Mouse (Mus musculus) hindbrain, embryonic 16.5 days (tissue): ENCODE data around the gene Atp1a4. TPM values are rescaled to one million over a fixed set of nuclear protein-coding genes. Genes with fewer than 3 reads are reported as not detected.

ENCODE experiments used
- ATAC-seq: fragments of 200-750 bp; cut with Nextera tagmentation; 2 replicates; pipeline ENCODE4 v1.8.0; 2017; ENCODE audit warnings: moderate TSS enrichment, moderate library complexity
- H3K27ac ChIP-seq: fragments of 300-500 bp; sonication (generic); 2 replicates; pipeline ENCODE4 v1.5.1; 2014; ENCODE audit warnings: low read depth, mild to moderate bottlenecking, control low read depth, low read length, moderate library complexity
- H3K27me3 ChIP-seq: fragments of 300-500 bp; sonication (generic); replicated peaks from 2 replicates; pipeline ENCODE4 v1.6.1; 2014; ENCODE audit warnings: low read length; ENCODE audit not compliant: control insufficient read depth, insufficient read depth
- H3K36me3 ChIP-seq: fragments of 300-500 bp; sonication (generic); 2 replicates; pipeline ENCODE4 v1.6.1; 2014; ENCODE audit warnings: mild to moderate bottlenecking, low read length, moderate library complexity, mixed read lengths; ENCODE audit not compliant: control insufficient read depth, insufficient read depth
- H3K4me1 ChIP-seq: fragments of 300-500 bp; sonication (generic); 2 replicates; pipeline ENCODE4 v1.6.1; 2014; ENCODE audit warnings: low read depth, low read length; ENCODE audit not compliant: control insufficient read depth, insufficient read depth
- H3K4me2 ChIP-seq: fragments of 300-500 bp; sonication (generic); 2 replicates; pipeline ENCODE4 v1.6.1; 2014; ENCODE audit warnings: mild to moderate bottlenecking, low read length, control low read depth, moderate library complexity
- H3K4me3 ChIP-seq: fragments of 300-500 bp; sonication (generic); 2 replicates; pipeline ENCODE4 v1.5.1; 2014; ENCODE audit warnings: mild to moderate bottlenecking, low read length, control low read depth, moderate library complexity
- H3K9ac ChIP-seq: fragments of 300-500 bp; sonication (generic); 2 replicates; pipeline ENCODE4 v1.6.1; 2014; ENCODE audit warnings: low read depth, mild to moderate bottlenecking, control low read depth, low read length, moderate library complexity
- H3K9me3 ChIP-seq: fragments of 300-500 bp; sonication (generic); 2 replicates; pipeline ENCODE4 v1.6.1; 2014; ENCODE audit warnings: mild to moderate bottlenecking, low read length, moderate library complexity; ENCODE audit not compliant: control insufficient read depth
- WGBS: fragments of 180-500 bp; shearing (Covaris S2); extraction: QIAGEN DNeasy Blood & Tissue Kit; methylation state at CpG from one replicate; pipeline ENCODE4 v1.1.7; 2014; 5-methylcytosine and 5-hydroxymethylcytosine counted together
- polyA plus RNA-seq: library from polyadenylated mRNA; unstranded; fragments of >200 nt; fragmentation: Nextera tagmentation; extraction: Ambion mirVana; gene quantifications from 2 replicates; pipeline ENCODE4 v1.2.1, GENCODE M21; 2015

Atp1a4 gene
- polyA plus RNA-seq, 1 experiment from 2014 or later: not detected

- Histone ChIP-seq H3K9ac (no peak overlapping the region), H3K4me1 (no peaks in the 10 kb centered on the region), H3K4me2 (no peak overlapping the region), H3K9me3 (no peaks in the 10 kb centered on the region), H3K36me3 (peaks cover 23% of the 10 kb centered on the region), H3K4me3 (no peak overlapping the region), H3K27me3 (no peaks in the 10 kb centered on the region), H3K27ac (no peak overlapping the region)
- WGBS: 95% methylated on average over 3 of the region's 3 CpGs
- ATAC-seq: no peak
Observed at GRCm38 (mm10) chr1:172181777-172182176, 76.4 kb downstream of the Atp1a4 start.

- peaks cover 17% of the 10 kb centered on the region for H3K36me3 ChIP-seq
- 63% methylated on average over 4 of the region's 4 CpGs for WGBS
Observed at GRCm38 (mm10) chr1:172180881-172181280, 77.3 kb downstream of the Atp1a4 start.

GRCm38 (mm10) chr1:172179102-172179501 is 79.1 kb downstream of the Atp1a4 start:
- peaks cover 26% of the 10 kb centered on the region for H3K36me3 ChIP-seq
- WGBS: 79% methylated on average over 7 of the region's 7 CpGs
- no peak overlapping the region for H3K4me3 ChIP-seq
- no peak for ATAC-seq
- no peak overlapping the region for H3K9ac ChIP-seq
- H3K4me2 ChIP-seq: no peak overlapping the region
- no peak overlapping the region for H3K27ac ChIP-seq
- H3K4me1 ChIP-seq: no peaks in the 10 kb centered on the region
- H3K9me3 ChIP-seq: no peaks in the 10 kb centered on the region
- no peaks in the 10 kb centered on the region for H3K27me3 ChIP-seq

More at GRCm38 (mm10) chr1:172180881-172181280, 77.3 kb downstream of the Atp1a4 start:
- H3K9ac ChIP-seq: no peak overlapping the region
- ATAC-seq: no peak
- no peaks in the 10 kb centered on the region for H3K27me3 ChIP-seq
- no peaks in the 10 kb centered on the region for H3K9me3 ChIP-seq
- H3K27ac ChIP-seq: no peak overlapping the region
- no peak overlapping the region for H3K4me2 ChIP-seq
- H3K4me3 ChIP-seq: no peak overlapping the region
- H3K4me1 ChIP-seq: no peaks in the 10 kb centered on the region

- Histone ChIP-seq H3K36me3 (peaks cover 30% of the 10 kb centered on the region), H3K4me1 (no peaks in the 10 kb centered on the region), H3K27me3 (no peaks in the 10 kb centered on the region), H3K4me2 (no peak overlapping the region), H3K9me3 (no peaks in the 10 kb centered on the region), H3K4me3 (no peak overlapping the region), H3K27ac (no peak overlapping the region), H3K9ac (no peak overlapping the region)
- 70% methylated on average over 7 of the region's 7 CpGs for WGBS
- ATAC-seq: no peak
Observed at GRCm38 (mm10) chr1:172177791-172178190, 80.4 kb downstream of the Atp1a4 start.

Other genes starting within 250 kb of the Atp1a4 start
- 39.9 and 50.1 TPM in 2 replicates for gene Vangl2, start 230.0 kb downstream of the Atp1a4 start, polyA plus RNA-seq
- 2.6 and 3.2 TPM in 2 replicates for gene Nhlh1, start 200.8 kb downstream of the Atp1a4 start, polyA plus RNA-seq
- 181 and 214 TPM in 2 replicates for gene Copa, start 175.9 kb downstream of the Atp1a4 start, polyA plus RNA-seq
- gene Ncstn, start 175.6 kb downstream of the Atp1a4 start, polyA plus RNA-seq: 110 and 121 TPM in 2 replicates
- gene Pex19, start 131.7 kb downstream of the Atp1a4 start, polyA plus RNA-seq: 169 and 173 TPM in 2 replicates
- 86.6 and 91.6 TPM in 2 replicates for gene Dcaf8, start 110.3 kb downstream of the Atp1a4 start, polyA plus RNA-seq
- 538 and 563 TPM in 2 replicates for gene Pea15a, start 51.6 kb downstream of the Atp1a4 start, polyA plus RNA-seq
- 1.5 and 5.5 TPM in 2 replicates for gene Casq1, start 38.5 kb downstream of the Atp1a4 start, polyA plus RNA-seq
- 84.7 and 88.3 TPM in 2 replicates for gene Igsf8, start 3.2 kb upstream of the Atp1a4 start, polyA plus RNA-seq
- gene Atp1a2, start 39.6 kb upstream of the Atp1a4 start, polyA plus RNA-seq: 96.7 and 102 TPM in 2 replicates
- 4.9 and 5.6 TPM in 2 replicates for gene Kcnj9, start 70.9 kb upstream of the Atp1a4 start, polyA plus RNA-seq
- 3.5 and 3.9 TPM in 2 replicates for gene Kcnj10, start 82.8 kb upstream of the Atp1a4 start, polyA plus RNA-seq
- gene Pigm, start 118.1 kb upstream of the Atp1a4 start, polyA plus RNA-seq: 3.1 and 3.9 TPM in 2 replicates
- 0.11 and 0.23 TPM in 2 replicates for gene Slamf9, start 216.9 kb upstream of the Atp1a4 start, polyA plus RNA-seq
- gene Igsf9, start 223.4 kb upstream of the Atp1a4 start, polyA plus RNA-seq: 32.9 and 42.5 TPM in 2 replicates
- gene Tagln2, start 241.6 kb upstream of the Atp1a4 start, polyA plus RNA-seq: 71.7 and 84.9 TPM in 2 replicates